Mouse (Mus musculus) CH12.LX (cell line): ENCODE measurements around the gene Tex44. TPM values are rescaled to one million over a fixed set of nuclear protein-coding genes. Genes with fewer than 3 reads are reported as not detected.

Source experiments
- DNase-seq: peaks from one replicate; pipeline ENCODE4 v3.0.0-alpha.2; 2013; ENCODE audit errors: extremely low read depth
- H3K27ac ChIP-seq: 2 replicates; pipeline ENCODE4 v1.5.1; 2012; ENCODE audit warnings: low read depth, mild to moderate bottlenecking, control low read depth, moderate library complexity; ENCODE audit not compliant: insufficient read depth
- H3K27me3 ChIP-seq: replicated peaks from 2 replicates; pipeline ENCODE3; 2012; ENCODE audit warnings: inconsistent platforms
- H3K36me3 ChIP-seq, 2 experiments: replicated peaks in 1 of 2; 2 replicates each; pipeline versions ENCODE3 to v1.6.1; 2012; ENCODE audit warnings: inconsistent platforms in 1 of 2, low read length in 1 of 2, mild to moderate bottlenecking in 1 of 2, mixed read lengths in 1 of 2, moderate library complexity in 1 of 2; ENCODE audit not compliant: control insufficient read depth in 1 of 2, insufficient read depth in 1 of 2
- H3K4me1 ChIP-seq, 2 experiments: 2 replicates each; pipeline ENCODE4 v1.6.1; 2012; ENCODE audit warnings: inconsistent platforms in 1 of 2, moderate library complexity in 1 of 2; ENCODE audit not compliant: insufficient read depth in 2 of 2, control insufficient read depth in 1 of 2
- H3K4me2 ChIP-seq: 2 replicates; pipeline ENCODE4 v1.6.1; 2012; ENCODE audit warnings: low read depth, mild to moderate bottlenecking, control low read depth; ENCODE audit not compliant: poor library complexity, insufficient read depth, severe bottlenecking
- H3K4me3 ChIP-seq, 3 experiments: fragments of 150-350 bp in 1 of 3; sonication (generic) in 1 of 3; replicated peaks in 1 of 3; 2 replicates each; pipeline versions ENCODE3 to v1.5.1; 2011 to 2012; ENCODE audit warnings: low read depth in 2 of 3, low read length in 2 of 3, mild to moderate bottlenecking in 2 of 3, moderate library complexity in 2 of 3, control low read depth in 1 of 3, improper control_type of control experiment in 1 of 3, inconsistent platforms in 1 of 3, mixed read lengths in 1 of 3; ENCODE audit not compliant: poor library complexity in 1 of 3
- H3K79me2 ChIP-seq: replicated peaks from 2 replicates; pipeline ENCODE4 v1.6.1; 2012; ENCODE audit warnings: mild to moderate bottlenecking, moderate library complexity; ENCODE audit not compliant: control insufficient read depth, poor library complexity, insufficient read depth, severe bottlenecking; ENCODE audit errors: extremely low read depth
- H3K9ac ChIP-seq: 2 replicates; pipeline ENCODE4 v1.6.1; 2012; ENCODE audit warnings: low read depth, mild to moderate bottlenecking, control low read depth, moderate library complexity; ENCODE audit not compliant: insufficient read depth
- H3K9me3 ChIP-seq: replicated peaks from 2 replicates; pipeline ENCODE3; 2012; ENCODE audit warnings: low read length, inconsistent platforms, mixed read lengths
- CTCF ChIP-seq, 2 experiments: IDR thresholded peaks in 1 of 2; conservative IDR thresholded peaks in 1 of 2; 2 replicates each; pipeline ENCODE4 v1.5.1; 2011 to 2012; ENCODE audit warnings: low read depth in 2 of 2, low read length in 2 of 2, improper control_type of control experiment in 1 of 2, inconsistent platforms in 1 of 2, mild to moderate bottlenecking in 1 of 2, moderate library complexity in 1 of 2
- E2F4 ChIP-seq: IDR thresholded peaks from 2 replicates; pipeline ENCODE4 v1.6.1; 2011; ENCODE audit warnings: low read depth, low read length, improper control_type of control experiment; ENCODE audit not compliant: insufficient replicate concordance
- ELF1 ChIP-seq: IDR thresholded peaks from 2 replicates; pipeline ENCODE4 v1.6.1; 2014; ENCODE audit warnings: low read depth, mild to moderate bottlenecking, inconsistent platforms, low read length, improper control_type of control experiment
- IRF4 ChIP-seq: IDR thresholded peaks from 2 replicates; pipeline ENCODE4 v1.6.1; 2014; ENCODE audit warnings: low read depth, mild to moderate bottlenecking, inconsistent platforms, low read length, improper control_type of control experiment
- MAZ ChIP-seq: IDR thresholded peaks from 2 replicates; pipeline ENCODE4 v1.6.1; 2012; ENCODE audit warnings: low read depth, mild to moderate bottlenecking, inconsistent platforms, low read length, improper control_type of control experiment, moderate library complexity
- MEF2A ChIP-seq: IDR thresholded peaks from 2 replicates; pipeline ENCODE4 v1.6.1; 2014; ENCODE audit warnings: low read depth, mild to moderate bottlenecking, inconsistent platforms, low read length, improper control_type of control experiment, borderline replicate concordance
- MYC ChIP-seq: IDR thresholded peaks from 2 replicates; pipeline ENCODE4 v1.6.1; 2011; ENCODE audit warnings: low read depth, mild to moderate bottlenecking, improper control_type of control experiment, low read length
- NELFE ChIP-seq: IDR thresholded peaks from 2 replicates; pipeline ENCODE4 v1.6.1; 2011; ENCODE audit warnings: low read depth, low read length, improper control_type of control experiment
- NRF1 ChIP-seq: IDR thresholded peaks from 2 replicates; pipeline ENCODE4 v1.6.1; 2014; ENCODE audit warnings: low read depth, mild to moderate bottlenecking, inconsistent platforms, low read length, improper control_type of control experiment, moderate library complexity
- POLR2AphosphoS2 ChIP-seq: IDR thresholded peaks from 2 replicates; pipeline ENCODE4 v1.6.1; 2011; ENCODE audit warnings: low read depth, low read length, improper control_type of control experiment
- TBP ChIP-seq: conservative IDR thresholded peaks from 2 replicates; pipeline ENCODE4 v1.6.1; 2011; ENCODE audit warnings: low read depth, low read length, improper control_type of control experiment
- USF1 ChIP-seq: IDR thresholded peaks from 2 replicates; pipeline ENCODE4 v1.6.1; 2014; ENCODE audit warnings: low read depth, mild to moderate bottlenecking, inconsistent platforms, low read length, improper control_type of control experiment
- ZC3H11A ChIP-seq: IDR thresholded peaks from 2 replicates; pipeline ENCODE4 v1.6.1; 2012; ENCODE audit warnings: low read depth, mild to moderate bottlenecking, inconsistent platforms, low read length, improper control_type of control experiment
- ZKSCAN1 ChIP-seq: IDR thresholded peaks from 2 replicates; pipeline ENCODE4 v1.6.1; 2012; ENCODE audit warnings: low read depth, inconsistent platforms, low read length, improper control_type of control experiment, borderline replicate concordance
- ZMIZ1 ChIP-seq: IDR thresholded peaks from 2 replicates; pipeline ENCODE4 v1.6.1; 2012; ENCODE audit warnings: low read depth, mild to moderate bottlenecking, inconsistent platforms, low read length, improper control_type of control experiment
- ZNF384 ChIP-seq: IDR thresholded peaks from 2 replicates; pipeline ENCODE4 v1.6.1; 2012; ENCODE audit warnings: low read depth, low read length, improper control_type of control experiment, inconsistent platforms
- dilution Hi-C: fragments of 300-500 bp; cut with MboI; formaldehyde crosslinking; loops from 2 replicates; pipeline ENCODE4 v1.14.3; 2020; ENCODE audit warnings: low sequenced_read_pairs; ENCODE audit not compliant: extremely low pct_unique_long_range_greater_than_20kb, extremely low pct_ligation_motif_present
- in situ Hi-C: fragments of 300-500 bp; cut with MboI; formaldehyde crosslinking; loops from 3 replicates; pipeline ENCODE4 v1.14.3; 2019; ENCODE audit warnings: low sequenced_read_pairs, low pct_ligation_motif_present, low pct_unique_long_range_greater_than_20kb, mixed read lengths
- polyA plus RNA-seq: library from polyadenylated mRNA; unstranded; fragments of >175 nt; gene quantifications from 2 replicates; pipeline ENCODE4 v1.2.1, GENCODE M21; 2012; ENCODE audit warnings: low read depth; ENCODE audit not compliant: insufficient read length
- total RNA-seq, 2 experiments: library from RNA; depleted of rRNA; stranded (reverse); fragments of 300-350 nt in 1 of 2; fragments of >200 nt in 1 of 2; gene quantifications; 2 replicates each; pipeline ENCODE4 v1.2.3; 2012 to 2014

Gene Tex44
- not detected in 2 replicates for total RNA-seq (2012; rRNA removed)
- not detected in 2 replicates for total RNA-seq (2014; rRNA removed)
- polyA plus RNA-seq, result not detected in 2 replicates

DNA sequence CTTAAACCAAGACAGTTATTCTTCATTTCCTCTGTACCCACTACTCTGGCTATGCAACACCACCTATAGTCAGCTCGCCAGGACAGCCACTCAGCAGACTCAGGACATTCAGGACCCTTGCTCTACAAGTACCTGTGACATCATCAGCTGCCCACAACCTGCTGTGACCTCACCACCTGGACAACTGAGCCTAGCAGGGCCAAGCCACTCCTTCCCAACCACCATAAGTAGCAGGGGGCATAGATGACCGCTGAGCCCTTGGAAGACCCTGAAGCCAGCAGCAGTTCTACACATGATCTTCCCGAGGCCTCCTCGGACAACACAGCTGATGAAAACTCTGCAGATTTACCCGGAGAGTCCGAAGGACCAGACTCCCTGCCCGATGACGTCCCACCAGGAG lies at the start of gene Tex44, which contains the start of gene Nmur1:
TSS of gene Tex44 (plus strand) at position 202 of the 400 bp plus-strand sequence.
TSS of gene Nmur1 (minus strand) at position 101 of the 400 bp plus-strand sequence.
- in situ Hi-C loops, result loop anchor here (25.0 kb wide), 1 partner anchor 611 kb away; no protein-coding TSS in a partner anchor
- H3K4me1 ChIP-seq, result peaks cover 3 to 17% of the 10 kb centered on the region in 2 experiments; a peak in 3 of 4 replicates

GRCm38 (mm10) chr1:86376354-86376753 lies 49.8 kb upstream of the Tex44 start:
- Histone ChIP-seq H3K79me2 (no peaks in the 10 kb centered on the region), H3K4me1 (peaks cover 0 to 6% of the 10 kb centered on the region in 2 experiments; a peak in 2 of 4 replicates), H3K36me3 (peaks cover 0 to 6% of the 10 kb centered on the region in 2 experiments), H3K4me2 (no peak overlapping the region)
- dilution Hi-C loops, result no loop called here
- in situ Hi-C loops, result no loop called here
- no peak for DNase-seq
- TF ChIP-seq MYC, result no peak
- no peak for TF ChIP-seq TBP
- TF ChIP-seq, all 38 proteins: peak for 0
- no peaks in the 10 kb centered on the region for H3K9me3 ChIP-seq
- H3K27ac ChIP-seq, result no peak overlapping the region
- no peak overlapping the region for H3K9ac ChIP-seq
- no peaks in the 10 kb centered on the region for H3K27me3 ChIP-seq
- H3K4me3 ChIP-seq, result no peak overlapping the region

More for the DNA sequence above, at the start of gene Tex44, which contains the start of gene Nmur1:
- DNase-seq, result no peak
- Histone ChIP-seq H3K27me3 (no peaks in the 10 kb centered on the region), H3K4me2 (no peak within 1 kb of the TSS), H3K27ac (no peak within 1 kb of the TSS), H3K9me3 (no peaks in the 10 kb centered on the region), H3K4me3 (no peak within 1 kb of the TSS), H3K9ac (no peak within 1 kb of the TSS), H3K36me3 (no peaks in the 10 kb centered on the region), H3K79me2 (no peaks in the 10 kb centered on the region)
- dilution Hi-C loops, result no loop called here
- TF ChIP-seq ZKSCAN1 (no peak), ZNF384 (no peak), IRF4 (no peak), MAZ (no peak), ZC3H11A (no peak), USF1 (no peak), NELFE (no peak), MEF2A (no peak), ZMIZ1 (no peak), CTCF (conservative IDR thresholded peaks at IDR 0.05 in 1 of 2, IDR thresholded peaks at IDR 0.05 in 1 of 2; ENCODE audit: low read depth in 2 of 2, low read length in 2 of 2) (no peak), E2F4 (no peak), POLR2AphosphoS2 (no peak), ELF1 (no peak), NRF1 (no peak)
